ENCODE assay signal across 11 mouse cellular contexts in the genomic region with DNA sequence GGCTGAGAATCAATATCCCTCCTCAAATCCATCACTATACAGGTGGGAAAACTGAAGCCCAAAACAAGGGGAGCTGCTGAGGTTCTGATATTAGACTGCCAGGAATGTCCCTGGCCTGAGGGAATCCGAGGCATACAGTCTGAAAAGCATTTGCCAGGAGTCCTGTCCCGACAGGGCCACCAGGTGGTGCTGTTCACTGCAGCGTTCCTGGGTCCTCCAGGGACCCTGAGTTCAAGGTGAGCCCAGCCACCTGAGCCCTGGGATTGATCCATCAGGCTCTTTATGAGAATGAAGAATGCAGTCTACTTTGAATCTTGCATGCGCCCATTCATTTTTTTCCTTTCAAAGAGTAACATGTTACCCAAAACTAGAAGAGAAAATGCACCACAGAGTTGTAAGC. TPM values are rescaled to one million over a fixed set of nuclear protein-coding genes. Genes with fewer than 3 reads are reported as not detected.
DNase-seq lines count a peak whose midpoint lies in the region; ATAC-seq and TF ChIP-seq lines count a peak whose summit lies in the region.
"Had no signal": no experiment of that assay in that cellular context is flagged by ENCODE, and none has a peak within 500 bp of the region (broad histone marks: within the 10 kb centered on the region; RNA-seq: fewer than 3 reads in every experiment).

No protein-coding gene starts in this region.

- H3K27me3 ChIP-seq in kidney, adult 2 months (replicated peaks; ENCODE audit: control insufficient read depth, insufficient read depth, low read length): no peaks in the 10 kb centered on the region
- H3K27me3 ChIP-seq in kidney, embryonic 14.5 days (ENCODE audit: control insufficient read depth, insufficient read depth, low read length): no peaks in the 10 kb centered on the region
- H3K27me3 ChIP-seq: limb, embryonic 13.5 days had no signal

- no peaks in the 10 kb centered on the region for H3K36me3 ChIP-seq in kidney, adult 2 months (ENCODE audit: control insufficient read depth, insufficient read depth, low read length)
- no peaks in the 10 kb centered on the region for H3K36me3 ChIP-seq in kidney, embryonic 14.5 days (ENCODE audit: control insufficient read depth, insufficient read depth, low read length)
- no peaks in the 10 kb centered on the region for H3K36me3 ChIP-seq in ES-E14 (ENCODE audit: control insufficient read depth, insufficient read depth, low read length, poor library complexity, severe bottlenecking)
- H3K36me3 ChIP-seq: limb, embryonic 13.5 days had no signal

- ATAC-seq in kidney, embryonic 14.5 days (ENCODE audit: low FRiP score, low TSS enrichment): no peak
- ATAC-seq in erythroid progenitor cell, adult 5-6 weeks (replicated peaks; ENCODE audit: low FRiP score, poor library complexity, severe bottlenecking): no peak

- in situ Hi-C loops in ES-E14 (cut with MboI; ENCODE audit: low sequenced_read_pairs in 2 of 2, unreplicated experiment in 2 of 2): no loop called here

- DNase-seq in kidney, adult 2 months: no peak
- DNase-seq in A20 (ENCODE audit: low read depth, low spot score) (peak; percentile 41), ES-E14 (ENCODE audit: low read depth, low spot score) (peak; percentile 45)
- DNase-seq in induced T-regulatory cell, adult 2 months (ENCODE audit: low read depth): peak; percentile 7
- DNase-seq in frontal cortex, postnatal 14 days (ENCODE audit: low spot score in 2 of 2): no peak
- no peak for DNase-seq in left cerebral cortex, postnatal 36 days (ENCODE audit: low spot score in 2 of 2)

- H3K27ac ChIP-seq in kidney, adult 2 months (ENCODE audit: insufficient read depth, low read depth, low read length): no peak overlapping the region
- H3K27ac ChIP-seq in kidney, embryonic 14.5 days (ENCODE audit: low read depth, low read length): no peak overlapping the region
- H3K27ac ChIP-seq in ES-E14 (ENCODE audit: insufficient read depth, low read depth, low read length, poor library complexity, severe bottlenecking): no peak overlapping the region
- H3K27ac ChIP-seq: limb, embryonic 13.5 days had no signal

- TF ChIP-seq CTCF in kidney, adult 2 months (conservative IDR thresholded peaks at IDR 0.05; ENCODE audit: insufficient read depth, insufficient read length, low read depth, low read length): peak; percentile 46

- TF ChIP-seq POLR2A in kidney, adult 2 months (IDR thresholded peaks at IDR 0.05; ENCODE audit: low read depth, low read length): no peak

- intact Hi-C loops in left cerebral cortex, postnatal 36 days (cut with DNase I): no loop called here

- WGBS in kidney, adult 2 months: 33% methylated on average over 4 of the region's 4 CpGs
- 30% methylated on average over 4 of the region's 4 CpGs for WGBS in kidney, embryonic 14.5 days

- no peaks in the 10 kb centered on the region for H3K4me1 ChIP-seq in kidney, adult 2 months (ENCODE audit: control insufficient read depth, insufficient read depth, low read length)
- H3K4me1 ChIP-seq in kidney, embryonic 14.5 days (ENCODE audit: control insufficient read depth, insufficient read depth, low read length): no peaks in the 10 kb centered on the region
- no peaks in the 10 kb centered on the region for H3K4me1 ChIP-seq in ES-E14 (ENCODE audit: control insufficient read depth in 2 of 2, insufficient read depth in 2 of 2, low read length in 2 of 2, poor library complexity in 1 of 2)

- H3K9ac ChIP-seq in kidney, embryonic 14.5 days (ENCODE audit: low read depth, low read length): no peak overlapping the region
- no peak overlapping the region for H3K9ac ChIP-seq in ES-E14 (ENCODE audit: insufficient read depth, low read depth, low read length, poor library complexity, severe bottlenecking)
- H3K9ac ChIP-seq: limb, embryonic 13.5 days had no signal

- H3K4me2 ChIP-seq in kidney, embryonic 14.5 days (replicated peaks; ENCODE audit: low read depth, low read length): no peak overlapping the region
- H3K4me2 ChIP-seq: limb, embryonic 13.5 days had no signal

- H3K9me3 ChIP-seq in kidney, embryonic 14.5 days (ENCODE audit: control insufficient read depth, low read length): no peaks in the 10 kb centered on the region
- H3K9me3 ChIP-seq in ES-E14 (ENCODE audit: control insufficient read depth, insufficient read depth, low read depth, low read length): no peaks in the 10 kb centered on the region
- H3K9me3 ChIP-seq: limb, embryonic 13.5 days had no signal

- no peak overlapping the region for H3K4me3 ChIP-seq in kidney, adult 2 months (ENCODE audit: insufficient read depth, low read depth, low read length)
- H3K4me3 ChIP-seq in kidney, embryonic 14.5 days (ENCODE audit: low read length): no peak overlapping the region
- no peak overlapping the region for H3K4me3 ChIP-seq in ES-E14 (ENCODE audit: insufficient read depth in 1 of 2, low read depth in 1 of 2, low read length in 2 of 2, poor library complexity in 1 of 2, severe bottlenecking in 1 of 2)
- H3K4me3 ChIP-seq: limb, embryonic 13.5 days had no signal

TF ChIP-seq in ES-E14, 5 proteins besides CTCF, POLR2A, EP300 and RAD21:
- peak; percentile 51; the same call in 1 of the 2 replicates for TF ChIP-seq ZC3H11A (IDR thresholded peaks at IDR 0.05; ENCODE audit: borderline replicate concordance, low read depth, low read length)
- TF ChIP-seq CHD2 (IDR thresholded peaks at IDR 0.05; ENCODE audit: low read depth, low read length): no peak
- no peak for TF ChIP-seq ZNF384 (IDR thresholded peaks at IDR 0.05; ENCODE audit: low read depth, low read length)
- no peak for TF ChIP-seq HCFC1 (IDR thresholded peaks at IDR 0.05; ENCODE audit: borderline replicate concordance, insufficient read depth, low read length)
- TF ChIP-seq MAFK (IDR thresholded peaks at IDR 0.05; ENCODE audit: insufficient read depth, low read depth, low read length): no peak

RNA-seq across cellular contexts. Expression of gene Allc, which starts 3.2 kb away (rescaled TPM):
- 0.13 TPM in 1 of 2 replicates, not detected in the other for polyA plus RNA-seq in kidney, adult 2 months (2012; rRNA removed)
- polyA plus RNA-seq in kidney, embryonic 14.5 days (2014; fragmentation: Nextera tagmentation; extraction: Ambion mirVana): 0.14 TPM in 1 of 2 replicates, not detected in the other
- total RNA-seq in ES-E14 (2012; rRNA removed): not detected in 2 replicates
- total RNA-seq in left cerebral cortex, postnatal 36 days (2021): 1 to 10 TPM; 1.2 to 1.3 TPM
- total RNA-seq in erythroid progenitor cell, adult 5-6 weeks (2015; ENCODE audit: low replicate concordance): not detected in 2 replicates
- not detected in 2 replicates for total RNA-seq in erythroid progenitor cell, adult 5-6 weeks (2017; ENCODE audit: low replicate concordance)
- total RNA-seq: neutrophil, adult 5-6 weeks had no signal
- polyA plus RNA-seq: heart, embryonic 14.5 days; limb, embryonic 13.5 days had no signal

RNA-seq across cellular contexts. Expression of gene Dcdc2c, which starts 26.9 kb away (rescaled TPM):
- not detected in 2 replicates for polyA plus RNA-seq in kidney, adult 2 months (2012; rRNA removed)
- polyA plus RNA-seq in kidney, embryonic 14.5 days (2014; fragmentation: Nextera tagmentation; extraction: Ambion mirVana): 0.16 and 0.23 TPM in 2 replicates
- 0.71 and 1.3 TPM in 2 replicates for total RNA-seq in ES-E14 (2012; rRNA removed)
- 1 to 10 TPM in 1 of 2 experiments, under 1 TPM in 1; 0.79 to 1.1 TPM for total RNA-seq in left cerebral cortex, postnatal 36 days (2021)
- not detected in 2 replicates for total RNA-seq in erythroid progenitor cell, adult 5-6 weeks (2015; ENCODE audit: low replicate concordance)
- not detected in 2 replicates for total RNA-seq in erythroid progenitor cell, adult 5-6 weeks (2017; ENCODE audit: low replicate concordance)
- polyA plus RNA-seq: heart, embryonic 14.5 days had no signal

RNA-seq across cellular contexts. Expression of gene Colec11, which starts 44.0 kb away (rescaled TPM):
- polyA plus RNA-seq in kidney, adult 2 months (2012; rRNA removed): 1.6 and 1.7 TPM in 2 replicates
- 1.9 and 2.6 TPM in 2 replicates for polyA plus RNA-seq in kidney, embryonic 14.5 days (2014; fragmentation: Nextera tagmentation; extraction: Ambion mirVana)
- total RNA-seq in ES-E14 (2012; rRNA removed): 0.18 TPM in 1 of 2 replicates, not detected in the other
- under 1 TPM; 0.57 to 0.59 TPM for total RNA-seq in left cerebral cortex, postnatal 36 days (2021)
- total RNA-seq in erythroid progenitor cell, adult 5-6 weeks (2015; ENCODE audit: low replicate concordance): not detected in 2 replicates
- total RNA-seq in erythroid progenitor cell, adult 5-6 weeks (2017; ENCODE audit: low replicate concordance): not detected in 2 replicates
- total RNA-seq: neutrophil, adult 5-6 weeks had no signal

RNA-seq across cellular contexts. Expression of gene Rps7, which starts 56.6 kb away (rescaled TPM):
- 212 and 286 TPM in 2 replicates for polyA plus RNA-seq in kidney, adult 2 months (2012; rRNA removed)
- polyA plus RNA-seq in kidney, embryonic 14.5 days (2014; fragmentation: Nextera tagmentation; extraction: Ambion mirVana): 959 and 1,233 TPM in 2 replicates
- 1,340 and 1,705 TPM in 2 replicates for total RNA-seq in ES-E14 (2012; rRNA removed)
- total RNA-seq in left cerebral cortex, postnatal 36 days (2021): 100 to 1,000 TPM; 261 to 290 TPM
- total RNA-seq in erythroid progenitor cell, adult 5-6 weeks (2015; ENCODE audit: low replicate concordance): 586 and 840 TPM in 2 replicates
- 645 and 703 TPM in 2 replicates for total RNA-seq in erythroid progenitor cell, adult 5-6 weeks (2017; ENCODE audit: low replicate concordance)

Comparison
In these comparisons a context has a peak if more than half of its experiments do, and no peak if none do; other contexts are left out.
1. DNase-seq: peak in A20 (single experiment), ES-E14 (single experiment) and induced T-regulatory cell, adult 2 months (single experiment); none in kidney, adult 2 months (single experiment), frontal cortex, postnatal 14 days (0 of 2) and left cerebral cortex, postnatal 36 days (0 of 2).